ENCODE assay signal across 25 mouse cellular contexts in the genomic region with DNA sequence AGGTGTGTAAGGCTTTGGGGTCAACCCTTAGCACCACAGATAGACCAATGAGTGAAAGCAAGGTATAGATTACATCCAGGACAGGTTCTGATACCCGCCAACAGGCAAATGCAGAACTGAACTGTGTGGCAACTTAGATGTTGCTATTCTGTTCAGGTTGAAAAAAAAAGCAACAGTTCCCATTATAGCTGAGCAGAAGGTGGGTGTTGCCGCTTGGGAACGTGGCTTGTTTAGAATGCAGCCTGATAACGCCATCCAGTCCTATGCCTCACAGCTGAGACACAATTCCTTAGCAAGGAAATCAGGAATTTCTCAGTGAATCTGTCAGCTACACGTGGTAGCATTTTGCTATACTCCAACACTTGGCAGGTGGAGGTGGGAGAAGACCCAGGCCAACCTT.
"Had no signal": no experiment of that assay in that cellular context is flagged by ENCODE, and none has a peak within 500 bp of the region (broad histone marks: within the 10 kb centered on the region; RNA-seq: fewer than 3 reads in every experiment).

No protein-coding gene starts in this region.

- ATAC-seq: hindbrain, postnatal 0 days; intestine, embryonic 16.5 days; liver, embryonic 12.5 days had no signal

- H3K9ac ChIP-seq: heart, embryonic 13.5 days; heart, embryonic 15.5 days; hindbrain, embryonic 13.5 days; hindbrain, embryonic 15.5 days; kidney, embryonic 15.5 days; limb, embryonic 12.5 days; limb, embryonic 15.5 days; liver, embryonic 12.5 days had no signal

- H3K4me1 ChIP-seq: heart, embryonic 13.5 days; heart, embryonic 15.5 days; hindbrain, embryonic 13.5 days; hindbrain, embryonic 15.5 days; kidney, embryonic 15.5 days; limb, embryonic 12.5 days; limb, embryonic 15.5 days had no signal

- H3K9me3 ChIP-seq: heart, embryonic 13.5 days; heart, embryonic 15.5 days; hindbrain, embryonic 13.5 days; hindbrain, embryonic 15.5 days; kidney, embryonic 15.5 days; limb, embryonic 12.5 days; limb, embryonic 15.5 days; liver, embryonic 12.5 days had no signal

- H3K27ac ChIP-seq: heart, adult 2 months; heart, embryonic 13.5 days; heart, embryonic 15.5 days; hindbrain, embryonic 13.5 days; hindbrain, embryonic 15.5 days; hindbrain, postnatal 0 days; kidney, embryonic 15.5 days; kidney, postnatal 0 days; limb, embryonic 12.5 days; limb, embryonic 15.5 days; liver, embryonic 12.5 days had no signal

- H3K4me2 ChIP-seq: heart, embryonic 11.5 days; heart, embryonic 13.5 days; heart, embryonic 15.5 days; hindbrain, embryonic 13.5 days; hindbrain, embryonic 15.5 days; kidney, embryonic 15.5 days; limb, embryonic 12.5 days; limb, embryonic 15.5 days; liver, embryonic 12.5 days had no signal

- H3K27me3 ChIP-seq: heart, embryonic 13.5 days; heart, embryonic 15.5 days; hindbrain, embryonic 13.5 days; hindbrain, embryonic 15.5 days; kidney, embryonic 15.5 days; limb, embryonic 12.5 days; limb, embryonic 15.5 days; liver, embryonic 12.5 days had no signal

- DNase-seq: gastrocnemius, postnatal 14 days; gastrocnemius, postnatal 36 days; heart, adult 2 months; heart, postnatal 14 days; heart, postnatal 36 days; kidney, adult 11 months; kidney, adult 2 months; kidney, adult 9 months; kidney, postnatal 14 days; kidney, postnatal 36 days; layer of hippocampus, adult 9-11 months; layer of hippocampus, postnatal 36 days; left cerebral cortex, postnatal 4 days had no signal

- H3K4me3 ChIP-seq: heart, adult 2 months; heart, embryonic 13.5 days; heart, embryonic 15.5 days; hindbrain, embryonic 13.5 days; hindbrain, embryonic 15.5 days; kidney, embryonic 15.5 days; limb, embryonic 12.5 days; limb, embryonic 15.5 days; liver, embryonic 12.5 days had no signal
